In genomic region chr16:91536372-91536771, GRCm38 (mm10) we compare ENCODE assay signal across 17 mouse cellular contexts.
"Had no signal": no experiment of that assay in that cellular context is flagged by ENCODE, and none has a peak within 500 bp of the region (broad histone marks: within the 10 kb centered on the region; RNA-seq: fewer than 3 reads in every experiment).

No protein-coding gene starts in this region.

- H3K27ac ChIP-seq: kidney, postnatal 0 days; layer of hippocampus, adult 2 months; left cerebral cortex, adult 2 months; liver, embryonic 14.5 days had no signal

- H3K4me3 ChIP-seq: layer of hippocampus, adult 2 months; left cerebral cortex, adult 2 months had no signal

- DNase-seq: kidney, adult 2 months; kidney, postnatal 25 days; layer of hippocampus, adult 9-11 months; lung, adult 2 months; lung, postnatal 14 days; lung, postnatal 4 days; midbrain, embryonic 14.5 days; right cerebral cortex, adult 18-20 months; right cerebral cortex, postnatal 14 days; right cerebral cortex, postnatal 4 days; thymus, adult 2 months; thymus, postnatal 14 days; thymus, postnatal 4 days had no signal

- H3K9ac ChIP-seq: liver, embryonic 14.5 days had no signal
